Mouse (Mus musculus): ENCODE measurements around the gene 9930111J21Rik2. TPM values are rescaled to one million over a fixed set of nuclear protein-coding genes. Genes with fewer than 3 reads are reported as not detected.
"Not testable (repeated sequence)": the region's sequence is repeated elsewhere in the genome, so short reads cannot be mapped to it uniquely, and the experiment has no call there.

9930111J21Rik2 gene
- polyA plus RNA-seq, 1 experiment = 5.3 TPM

GRCm38 (mm10) chr11:48994018-48994417 is 57.0 kb downstream of the 9930111J21Rik2 start, which contains the start of gene Tgtp1:
Gene Tgtp1 (minus strand): TSS chr11:48994172.
- not testable (repeated sequence) for H3K4me1 ChIP-seq (ENCODE audit: control insufficient read depth, insufficient read depth, low read length); DNase-seq; H3K4me3 ChIP-seq (replicated peaks; ENCODE audit: extremely low read depth, low read depth, low read length)
- WGBS = 12% methylated on average over 2 of the region's 2 CpGs

GRCm38 (mm10) chr11:48993296-48993695 is 57.7 kb downstream of the 9930111J21Rik2 start:
- DNase-seq; H3K4me1 ChIP-seq (ENCODE audit: control insufficient read depth, insufficient read depth, low read length); H3K4me3 ChIP-seq (replicated peaks; ENCODE audit: extremely low read depth, low read depth, low read length): not testable (repeated sequence)
- WGBS = 40% methylated on average over 10 of the region's 10 CpGs

- DNase-seq = peak; percentile 13
- H3K4me3 ChIP-seq (replicated peaks; ENCODE audit: extremely low read depth, low read depth, low read length); H3K4me1 ChIP-seq (ENCODE audit: control insufficient read depth, insufficient read depth, low read length): not testable (repeated sequence)
- WGBS = 25% methylated on average over 4 of the region's 4 CpGs
These were observed 59.1 kb downstream of the 9930111J21Rik2 start, which contains the start of gene Gm12185 for GRCm38 (mm10) chr11:48991740-48992520. Gene Gm12185 (minus strand): TSS chr11:48992226.

GRCm38 (mm10) chr11:48989981-48990380 is 61.1 kb downstream of the 9930111J21Rik2 start:
- not testable (repeated sequence) for H3K4me1 ChIP-seq (ENCODE audit: control insufficient read depth, insufficient read depth, low read length); DNase-seq; H3K4me3 ChIP-seq (replicated peaks; ENCODE audit: extremely low read depth, low read depth, low read length)
- WGBS = 51% methylated on average over 2 of the region's 2 CpGs

GRCm38 (mm10) chr11:48988219-48988618 is 62.8 kb downstream of the 9930111J21Rik2 start:
- not testable (repeated sequence) for H3K4me1 ChIP-seq (ENCODE audit: control insufficient read depth, insufficient read depth, low read length); H3K4me3 ChIP-seq (replicated peaks; ENCODE audit: extremely low read depth, low read depth, low read length); DNase-seq
- WGBS = 56% methylated on average over 2 of the region's 3 CpGs

GRCm38 (mm10) chr11:48982848-48983247 is 68.2 kb downstream of the 9930111J21Rik2 start:
- no CpG with 5 or more reads among the region's 3 CpGs for WGBS
- not testable (repeated sequence) for H3K4me1 ChIP-seq (ENCODE audit: control insufficient read depth, insufficient read depth, low read length); H3K4me3 ChIP-seq (replicated peaks; ENCODE audit: extremely low read depth, low read depth, low read length); DNase-seq

- not testable (repeated sequence) for DNase-seq; H3K4me3 ChIP-seq (replicated peaks; ENCODE audit: extremely low read depth, low read depth, low read length); H3K4me1 ChIP-seq (ENCODE audit: control insufficient read depth, insufficient read depth, low read length)
- whole genome bisulfite sequencing = no CpG with 5 or more reads among the region's 5 CpGs
These were observed 71.0 kb downstream of the 9930111J21Rik2 start for GRCm38 (mm10) chr11:48980052-48980451.

GRCm38 (mm10) chr11:48979251-48979650 is 71.8 kb downstream of the 9930111J21Rik2 start, which contains the start of gene 9930111J21Rik1:
Gene 9930111J21Rik1 (minus strand): TSS chr11:48979398.
- WGBS = no CpG with 5 or more reads among the region's 3 CpGs
- DNase-seq; H3K4me1 ChIP-seq (ENCODE audit: control insufficient read depth, insufficient read depth, low read length); H3K4me3 ChIP-seq (replicated peaks; ENCODE audit: extremely low read depth, low read depth, low read length): not testable (repeated sequence)

- DNase-seq; H3K4me3 ChIP-seq (replicated peaks; ENCODE audit: extremely low read depth, low read depth, low read length); H3K4me1 ChIP-seq (ENCODE audit: control insufficient read depth, insufficient read depth, low read length): not testable (repeated sequence)
- WGBS = no CpG with 5 or more reads among the region's 1 CpGs
These were observed 72.7 kb downstream of the 9930111J21Rik2 start, which contains the start of gene Olfr56 for GRCm38 (mm10) chr11:48978240-48978939. Gene Olfr56 (plus strand): TSS chr11:48978889.

GRCm38 (mm10) chr11:48974686-48975085 is 76.4 kb downstream of the 9930111J21Rik2 start:
- not testable (repeated sequence) for H3K4me3 ChIP-seq (replicated peaks; ENCODE audit: extremely low read depth, low read depth, low read length); H3K4me1 ChIP-seq (ENCODE audit: control insufficient read depth, insufficient read depth, low read length); DNase-seq
- WGBS = no CpG with 5 or more reads among the region's 1 CpGs

Other genes with a start within 250 kb of the 9930111J21Rik2 start
- gene Trim41, start 233.9 kb downstream of the 9930111J21Rik2 start, polyA plus RNA-seq (2012; rRNA removed) = 28.9 and 32.4 TPM in 2 replicates
- 7.8 and 11.6 TPM in 2 replicates for gene Trim7, start 225.1 kb downstream of the 9930111J21Rik2 start, polyA plus RNA-seq (2012; rRNA removed)
- 5.3 TPM in 2 replicates for gene Gm12184, start 224.6 kb downstream of the 9930111J21Rik2 start, polyA plus RNA-seq (2012; rRNA removed)
- gene Irgm1, start 179.6 kb downstream of the 9930111J21Rik2 start, polyA plus RNA-seq (2012; rRNA removed) = 7.3 and 11.5 TPM in 2 replicates
- gene Gm5431, start 149.0 kb downstream of the 9930111J21Rik2 start, polyA plus RNA-seq (2012; rRNA removed) = 0.43 and 0.66 TPM in 2 replicates
- gene Psme2b, start 105.1 kb downstream of the 9930111J21Rik2 start, polyA plus RNA-seq (2012; rRNA removed) = 5.3 and 8.4 TPM in 2 replicates
- 0.18 and 0.66 TPM in 2 replicates for gene Olfr56, start 72.4 kb downstream of the 9930111J21Rik2 start, polyA plus RNA-seq (2012; rRNA removed)
- gene 9930111J21Rik1, start 71.8 kb downstream of the 9930111J21Rik2 start, polyA plus RNA-seq (2012; rRNA removed) = 7.4 and 7.6 TPM in 2 replicates
- gene Gm12185, start 59.0 kb downstream of the 9930111J21Rik2 start, polyA plus RNA-seq (2012; rRNA removed) = 0.58 and 0.62 TPM in 2 replicates
- gene Tgtp1, start 57.1 kb downstream of the 9930111J21Rik2 start, polyA plus RNA-seq (2012; rRNA removed) = 0.68 and 1.7 TPM in 2 replicates
- 10.5 and 17.6 TPM in 2 replicates for gene Tgtp2, start 13.0 kb upstream of the 9930111J21Rik2 start, polyA plus RNA-seq (2012; rRNA removed)
- gene Ifi47, start 25.3 kb upstream of the 9930111J21Rik2 start, polyA plus RNA-seq (2012; rRNA removed) = 7.4 and 12.7 TPM in 2 replicates
- gene Olfr1396, start 63.6 kb upstream of the 9930111J21Rik2 start, polyA plus RNA-seq (2012; rRNA removed) = 0.17 and 0.26 TPM in 2 replicates
- not detected in 2 replicates for gene Olfr1395, start 91.0 kb upstream of the 9930111J21Rik2 start, polyA plus RNA-seq (2012; rRNA removed)
- gene Olfr1394, start 103.1 kb upstream of the 9930111J21Rik2 start, polyA plus RNA-seq (2012; rRNA removed) = not detected in 2 replicates
- 1.6 and 2.1 TPM in 2 replicates for gene Btnl9, start 135.9 kb upstream of the 9930111J21Rik2 start, polyA plus RNA-seq (2012; rRNA removed)
- gene Zfp62, start 152.1 kb upstream of the 9930111J21Rik2 start, polyA plus RNA-seq (2012; rRNA removed) = 1.5 and 3.0 TPM in 2 replicates
- 216 and 218 TPM in 2 replicates for gene Mgat1, start 192.9 kb upstream of the 9930111J21Rik2 start, polyA plus RNA-seq (2012; rRNA removed)
- not detected in 2 replicates for gene Olfr1393, start 227.1 kb upstream of the 9930111J21Rik2 start, polyA plus RNA-seq (2012; rRNA removed)
- gene Olfr1392, start 234.0 kb upstream of the 9930111J21Rik2 start, polyA plus RNA-seq (2012; rRNA removed) = 0.09 TPM in 1 of 2 replicates, not detected in the other

Data from lung, adult 2 months (tissue).